Mouse (Mus musculus) CH12.LX (cell line): ENCODE data around the gene Tfpt. TPM values are rescaled to one million over a fixed set of nuclear protein-coding genes. Genes with fewer than 3 reads are reported as not detected.
A peak's percentile ranks its signal among the peaks of the same experiment; 100 is the strongest.

ENCODE experiments used
- DNase-seq: peaks from one replicate; pipeline ENCODE4 v3.0.0-alpha.2; 2013; ENCODE audit errors: extremely low read depth
- H3K27ac ChIP-seq: 2 replicates; pipeline ENCODE4 v1.5.1; 2012; ENCODE audit warnings: low read depth, mild to moderate bottlenecking, control low read depth, moderate library complexity; ENCODE audit not compliant: insufficient read depth
- H3K27me3 ChIP-seq: replicated peaks from 2 replicates; pipeline ENCODE3; 2012; ENCODE audit warnings: inconsistent platforms
- H3K36me3 ChIP-seq, 2 experiments: replicated peaks in 1 of 2; 2 replicates each; pipeline versions ENCODE3 to v1.6.1; 2012; ENCODE audit warnings: inconsistent platforms in 1 of 2, low read length in 1 of 2, mild to moderate bottlenecking in 1 of 2, mixed read lengths in 1 of 2, moderate library complexity in 1 of 2; ENCODE audit not compliant: control insufficient read depth in 1 of 2, insufficient read depth in 1 of 2
- H3K4me1 ChIP-seq, 2 experiments: 2 replicates each; pipeline ENCODE4 v1.6.1; 2012; ENCODE audit warnings: inconsistent platforms in 1 of 2, moderate library complexity in 1 of 2; ENCODE audit not compliant: insufficient read depth in 2 of 2, control insufficient read depth in 1 of 2
- H3K4me2 ChIP-seq: 2 replicates; pipeline ENCODE4 v1.6.1; 2012; ENCODE audit warnings: low read depth, mild to moderate bottlenecking, control low read depth; ENCODE audit not compliant: poor library complexity, insufficient read depth, severe bottlenecking
- H3K4me3 ChIP-seq, 3 experiments: fragments of 150-350 bp in 1 of 3; sonication (generic) in 1 of 3; replicated peaks in 1 of 3; 2 replicates each; pipeline versions ENCODE3 to v1.5.1; 2011 to 2012; ENCODE audit warnings: low read depth in 2 of 3, low read length in 2 of 3, mild to moderate bottlenecking in 2 of 3, moderate library complexity in 2 of 3, control low read depth in 1 of 3, improper control_type of control experiment in 1 of 3, inconsistent platforms in 1 of 3, mixed read lengths in 1 of 3; ENCODE audit not compliant: poor library complexity in 1 of 3
- H3K79me2 ChIP-seq: replicated peaks from 2 replicates; pipeline ENCODE4 v1.6.1; 2012; ENCODE audit warnings: mild to moderate bottlenecking, moderate library complexity; ENCODE audit not compliant: control insufficient read depth, poor library complexity, insufficient read depth, severe bottlenecking; ENCODE audit errors: extremely low read depth
- H3K9ac ChIP-seq: 2 replicates; pipeline ENCODE4 v1.6.1; 2012; ENCODE audit warnings: low read depth, mild to moderate bottlenecking, control low read depth, moderate library complexity; ENCODE audit not compliant: insufficient read depth
- H3K9me3 ChIP-seq: replicated peaks from 2 replicates; pipeline ENCODE3; 2012; ENCODE audit warnings: low read length, inconsistent platforms, mixed read lengths
- BHLHE40 ChIP-seq: IDR thresholded peaks from 2 replicates; pipeline ENCODE4 v1.6.1; 2011; ENCODE audit warnings: mild to moderate bottlenecking, low read depth, low read length, improper control_type of control experiment
- CHD1 ChIP-seq: IDR thresholded peaks from 2 replicates; pipeline ENCODE4 v1.6.1; 2012; ENCODE audit warnings: low read depth, low read length, improper control_type of control experiment, inconsistent platforms
- CTCF ChIP-seq, 2 experiments: IDR thresholded peaks in 1 of 2; conservative IDR thresholded peaks in 1 of 2; 2 replicates each; pipeline ENCODE4 v1.5.1; 2011 to 2012; ENCODE audit warnings: low read depth in 2 of 2, low read length in 2 of 2, improper control_type of control experiment in 1 of 2, inconsistent platforms in 1 of 2, mild to moderate bottlenecking in 1 of 2, moderate library complexity in 1 of 2
- E2F4 ChIP-seq: IDR thresholded peaks from 2 replicates; pipeline ENCODE4 v1.6.1; 2011; ENCODE audit warnings: low read depth, low read length, improper control_type of control experiment; ENCODE audit not compliant: insufficient replicate concordance
- EP300 ChIP-seq: IDR thresholded peaks from 2 replicates; pipeline ENCODE4 v1.6.1; 2011; ENCODE audit warnings: low read length, improper control_type of control experiment
- ETS1 ChIP-seq: conservative IDR thresholded peaks from 2 replicates; pipeline ENCODE4 v1.6.1; 2012; ENCODE audit warnings: low read depth, mild to moderate bottlenecking, inconsistent platforms, low read length, improper control_type of control experiment, moderate library complexity
- GABPA ChIP-seq: IDR thresholded peaks from 2 replicates; pipeline ENCODE4 v1.6.1; 2012; ENCODE audit warnings: low read depth, low read length, improper control_type of control experiment, inconsistent platforms; ENCODE audit not compliant: insufficient replicate concordance
- HCFC1 ChIP-seq: IDR thresholded peaks from 2 replicates; pipeline ENCODE4 v1.6.1; 2012; ENCODE audit warnings: low read depth, mild to moderate bottlenecking, inconsistent platforms, low read length, improper control_type of control experiment
- KAT2A ChIP-seq: IDR thresholded peaks from 2 replicates; pipeline ENCODE4 v1.6.1; 2012; ENCODE audit warnings: low read length, improper control_type of control experiment, inconsistent platforms; ENCODE audit not compliant: insufficient replicate concordance
- MAX ChIP-seq: IDR thresholded peaks from 2 replicates; pipeline ENCODE4 v1.6.1; 2011; ENCODE audit warnings: low read length, improper control_type of control experiment
- MYC ChIP-seq: IDR thresholded peaks from 2 replicates; pipeline ENCODE4 v1.6.1; 2011; ENCODE audit warnings: low read depth, mild to moderate bottlenecking, improper control_type of control experiment, low read length
- NELFE ChIP-seq: IDR thresholded peaks from 2 replicates; pipeline ENCODE4 v1.6.1; 2011; ENCODE audit warnings: low read depth, low read length, improper control_type of control experiment
- NRF1 ChIP-seq: IDR thresholded peaks from 2 replicates; pipeline ENCODE4 v1.6.1; 2014; ENCODE audit warnings: low read depth, mild to moderate bottlenecking, inconsistent platforms, low read length, improper control_type of control experiment, moderate library complexity
- RAD21 ChIP-seq: IDR thresholded peaks from 2 replicates; pipeline ENCODE4 v1.6.1; 2011; ENCODE audit warnings: low read depth, mild to moderate bottlenecking, low read length, improper control_type of control experiment, moderate library complexity
- RCOR1 ChIP-seq: conservative IDR thresholded peaks from 2 replicates; pipeline ENCODE4 v1.6.1; 2012; ENCODE audit warnings: low read depth, mild to moderate bottlenecking, inconsistent platforms, low read length, improper control_type of control experiment
- SIN3A ChIP-seq: IDR thresholded peaks from 2 replicates; pipeline ENCODE4 v1.6.1; 2012; ENCODE audit warnings: low read length, improper control_type of control experiment, inconsistent platforms
- SMC3 ChIP-seq: IDR thresholded peaks from 2 replicates; pipeline ENCODE4 v1.6.1; 2011; ENCODE audit warnings: low read depth, low read length, improper control_type of control experiment
- TBP ChIP-seq: conservative IDR thresholded peaks from 2 replicates; pipeline ENCODE4 v1.6.1; 2011; ENCODE audit warnings: low read depth, low read length, improper control_type of control experiment
- TCF12 ChIP-seq: IDR thresholded peaks from 2 replicates; pipeline ENCODE4 v1.6.1; 2014; ENCODE audit warnings: low read depth, mild to moderate bottlenecking, inconsistent platforms, low read length, improper control_type of control experiment
- UBTF ChIP-seq: IDR thresholded peaks from 2 replicates; pipeline ENCODE4 v1.6.1; 2012; ENCODE audit warnings: low read depth, mild to moderate bottlenecking, inconsistent platforms, low read length, improper control_type of control experiment, moderate library complexity
- USF1 ChIP-seq: IDR thresholded peaks from 2 replicates; pipeline ENCODE4 v1.6.1; 2014; ENCODE audit warnings: low read depth, mild to moderate bottlenecking, inconsistent platforms, low read length, improper control_type of control experiment
- ZKSCAN1 ChIP-seq: IDR thresholded peaks from 2 replicates; pipeline ENCODE4 v1.6.1; 2012; ENCODE audit warnings: low read depth, inconsistent platforms, low read length, improper control_type of control experiment, borderline replicate concordance
- ZMIZ1 ChIP-seq: IDR thresholded peaks from 2 replicates; pipeline ENCODE4 v1.6.1; 2012; ENCODE audit warnings: low read depth, mild to moderate bottlenecking, inconsistent platforms, low read length, improper control_type of control experiment
- ZNF384 ChIP-seq: IDR thresholded peaks from 2 replicates; pipeline ENCODE4 v1.6.1; 2012; ENCODE audit warnings: low read depth, low read length, improper control_type of control experiment, inconsistent platforms
- dilution Hi-C: fragments of 300-500 bp; cut with MboI; formaldehyde crosslinking; loops from 2 replicates; pipeline ENCODE4 v1.14.3; 2020; ENCODE audit warnings: low sequenced_read_pairs; ENCODE audit not compliant: extremely low pct_unique_long_range_greater_than_20kb, extremely low pct_ligation_motif_present
- in situ Hi-C: fragments of 300-500 bp; cut with MboI; formaldehyde crosslinking; loops from 3 replicates; pipeline ENCODE4 v1.14.3; 2019; ENCODE audit warnings: low sequenced_read_pairs, low pct_ligation_motif_present, low pct_unique_long_range_greater_than_20kb, mixed read lengths
- polyA plus RNA-seq: library from polyadenylated mRNA; unstranded; fragments of >175 nt; gene quantifications from 2 replicates; pipeline ENCODE4 v1.2.1, GENCODE M21; 2012; ENCODE audit warnings: low read depth; ENCODE audit not compliant: insufficient read length
- total RNA-seq, 2 experiments: library from RNA; depleted of rRNA; stranded (reverse); fragments of 300-350 nt in 1 of 2; fragments of >200 nt in 1 of 2; gene quantifications; 2 replicates each; pipeline ENCODE4 v1.2.3; 2012 to 2014

Gene Tfpt
- total and polyA plus RNA-seq, 3 experiments, result 15.9 to 38.6 (median 28.8) TPM

DNA sequence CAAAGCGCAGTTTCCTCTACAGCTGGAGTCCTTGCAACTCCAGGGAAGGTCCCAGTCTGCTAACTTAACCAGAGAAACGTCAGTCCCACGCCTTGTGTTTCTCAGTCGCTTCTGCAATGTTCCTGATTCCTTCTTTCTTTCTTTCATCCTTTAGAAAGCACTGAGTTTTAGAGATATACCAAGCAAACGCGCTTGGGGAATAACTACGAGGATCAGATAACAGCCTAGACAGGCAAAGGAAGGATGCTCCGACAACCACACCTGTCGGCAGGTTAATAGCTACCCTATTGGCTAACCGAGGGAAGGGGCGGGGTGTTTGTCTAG, 14.6 kb upstream of the Tfpt start:
- TF ChIP-seq TCF12, result peak; percentile 31; the same call in 1 of the 2 replicates
- TF ChIP-seq RCOR1, result peak; percentile 77; the same call in 1 of the 2 replicates
- 0 out of 2 replicates have a peak, but pooled peaks have one; percentile 50 for TF ChIP-seq NELFE
- TF ChIP-seq SIN3A, result 0 out of 2 replicates have a peak, but pooled peaks have one; percentile 66
- no peak for TF ChIP-seq HCFC1
- 0 out of 2 replicates have a peak, but pooled peaks have one; percentile 15 for TF ChIP-seq MYC
- TF ChIP-seq E2F4, result no peak
- no peak for TF ChIP-seq CHD1

DNA sequence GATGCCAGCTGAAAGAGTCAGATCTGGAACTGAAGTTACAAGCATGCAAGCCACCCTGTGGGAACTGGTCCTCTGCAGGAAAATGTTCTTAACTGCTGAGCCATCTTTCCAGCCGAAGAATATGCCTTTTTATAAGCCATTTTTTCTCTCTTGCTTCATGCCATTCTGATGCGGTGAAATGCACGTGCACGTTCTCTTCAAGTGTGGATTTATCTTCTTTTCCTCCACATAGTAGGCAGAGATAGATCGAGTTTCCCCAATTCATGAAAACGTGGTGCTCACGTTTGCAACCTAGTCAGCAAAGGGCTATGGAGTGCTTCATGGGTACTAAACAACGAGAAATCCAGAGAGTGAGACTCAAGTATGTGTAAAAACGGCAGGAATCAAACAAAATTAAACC, 14.1 kb upstream of the Tfpt start:
- H3K4me2 ChIP-seq, result peak overlapping the region; percentile 39; the same call in 1 of the 2 replicates
- peak overlapping the region in 2 of 3 experiments; percentile 60 to 93 for H3K4me3 ChIP-seq
- H3K9me3 ChIP-seq, result no peaks in the 10 kb centered on the region
- DNase-seq, result no peak
- no peak overlapping the region for H3K9ac ChIP-seq
- H3K4me1 ChIP-seq, result peaks cover 13 to 37% of the 10 kb centered on the region in 2 experiments
- in situ Hi-C loops (no loop called here), dilution Hi-C loops (no loop called here)
- no peak overlapping the region for H3K27ac ChIP-seq
- H3K27me3 ChIP-seq, result no peaks in the 10 kb centered on the region
- H3K79me2 ChIP-seq, result peaks cover 35% of the 10 kb centered on the region
- H3K36me3 ChIP-seq, result peaks cover 29 to 58% of the 10 kb centered on the region in 2 experiments
- TF ChIP-seq TBP (no peak), ETS1 (no peak), USF1 (no peak), MAX (no peak), E2F4 (no peak), GABPA (no peak), ZKSCAN1 (no peak), ZMIZ1 (no peak), NRF1 (no peak), SMC3 (no peak), TCF12 (no peak), RAD21 (no peak), ZNF384 (no peak), BHLHE40 (no peak), CTCF (conservative IDR thresholded peaks at IDR 0.05 in 1 of 2, IDR thresholded peaks at IDR 0.05 in 1 of 2; ENCODE audit: low read depth in 2 of 2, low read length in 2 of 2) (no peak), UBTF (no peak), KAT2A (no peak), SIN3A (no peak), EP300 (no peak)

More for the DNA sequence above, 14.6 kb upstream of the Tfpt start:
- H3K9me3 ChIP-seq, result no peaks in the 10 kb centered on the region
- no peak overlapping the region for H3K9ac ChIP-seq
- no peaks in the 10 kb centered on the region for H3K27me3 ChIP-seq
- H3K4me3 ChIP-seq, result peak overlapping the region; percentile 60 to 93 (median 79)
- peaks cover 25 to 58% of the 10 kb centered on the region in 2 experiments for H3K36me3 ChIP-seq
- peak overlapping the region; percentile 39; the same call in 1 of the 2 replicates for H3K4me2 ChIP-seq
- 0 out of 2 replicates have a peak overlapping the region, but pooled peaks have one; percentile 24 for H3K27ac ChIP-seq
- peaks cover 40% of the 10 kb centered on the region for H3K79me2 ChIP-seq
- dilution Hi-C loops (no loop called here), in situ Hi-C loops (no loop called here)
- DNase-seq, result no peak
- peaks cover 13 to 41% of the 10 kb centered on the region in 2 experiments for H3K4me1 ChIP-seq
